Mouse (Mus musculus) hindlimb bud, embryonic 11.5 days (tissue): ENCODE measurements around the gene Olfr357.

Source experiments
- DNase-seq: peaks from one replicate; pipeline ENCODE4 v3.0.0-alpha.2; 2012; ENCODE audit warnings: low read depth, low spot score; ENCODE audit errors: extremely low spot score

Olfr357 gene

GRCm38 (mm10) chr2:36993527-36993926 is at the start of gene Olfr357:
Gene Olfr357 (plus strand): TSS chr2:36993827.
- DNase-seq: no peak

- DNase-seq: no peak
These were observed 3.4 kb downstream of the Olfr357 start for GRCm38 (mm10) chr2:36997030-36997429.

DNA sequence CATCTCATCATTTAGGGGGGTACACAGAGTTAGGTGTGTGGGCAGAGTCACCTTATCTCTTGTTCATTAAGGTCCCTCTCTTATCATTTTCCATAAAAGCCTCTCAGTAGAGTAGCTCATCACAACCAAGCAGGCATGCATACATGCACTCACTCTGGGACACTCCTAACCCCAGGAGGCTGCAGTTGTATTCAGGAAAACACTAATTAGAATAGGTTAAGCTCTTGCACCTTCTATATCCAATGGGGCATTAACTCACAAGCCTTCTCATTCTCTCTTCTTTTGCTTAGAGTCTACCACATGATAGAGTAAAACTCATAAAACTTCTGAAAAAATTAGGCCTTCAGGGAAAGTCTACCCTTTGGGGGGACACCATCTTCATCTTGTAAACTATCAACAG is 15.6 kb downstream of the Olfr357 start, which contains the start of gene Olfr358:
Gene Olfr358 (minus strand): TSS at position 101 of the 400 bp plus-strand sequence.
- no peak for DNase-seq
